Mouse (Mus musculus) stomach, postnatal 0 days (tissue): ENCODE data around the gene Hnrnph1. TPM values are rescaled to one million over a fixed set of nuclear protein-coding genes. Genes with fewer than 3 reads are reported as not detected.

Experiments
- ATAC-seq: fragments of 200-750 bp; cut with Nextera tagmentation; 2 replicates; pipeline ENCODE4 v1.8.0; 2017; ENCODE audit not compliant: low FRiP score, low TSS enrichment
- DNase-seq: peaks from one replicate; pipeline ENCODE4 v3.0.0-alpha.2; 2016; ENCODE audit warnings: low spot score
- H3K27ac ChIP-seq: fragments of 300-500 bp; sonication (generic); replicated peaks from 2 replicates; pipeline ENCODE4 v1.5.1; 2014; ENCODE audit warnings: mild to moderate bottlenecking, control low read depth
- H3K27me3 ChIP-seq: fragments of 300-500 bp; sonication (generic); 2 replicates; pipeline ENCODE4 v1.6.1; 2014; ENCODE audit warnings: low read length; ENCODE audit not compliant: control insufficient read depth, insufficient read depth
- H3K36me3 ChIP-seq: fragments of 300-500 bp; sonication (generic); 2 replicates; pipeline ENCODE4 v1.6.1; 2014; ENCODE audit warnings: low read length, mixed read lengths; ENCODE audit not compliant: control insufficient read depth, insufficient read depth
- H3K4me1 ChIP-seq: fragments of 300-500 bp; sonication (generic); replicated peaks from 2 replicates; pipeline ENCODE4 v1.6.1; 2014; ENCODE audit warnings: antibody characterized with exemption; ENCODE audit not compliant: control insufficient read depth, insufficient read depth
- H3K4me2 ChIP-seq: fragments of 300-500 bp; sonication (generic); replicated peaks from 2 replicates; pipeline ENCODE4 v1.6.1; 2014; ENCODE audit warnings: low read depth, mild to moderate bottlenecking, control low read depth, moderate library complexity
- H3K4me3 ChIP-seq: fragments of 300-500 bp; sonication (generic); 2 replicates; pipeline ENCODE4 v1.5.1; 2014; ENCODE audit warnings: low read depth, low read length, control low read depth
- H3K9ac ChIP-seq: fragments of 300-500 bp; sonication (generic); 2 replicates; pipeline ENCODE4 v1.6.1; 2014; ENCODE audit warnings: mild to moderate bottlenecking, low read length, control low read depth, mixed read lengths
- H3K9me3 ChIP-seq: fragments of 300-500 bp; sonication (generic); 2 replicates; pipeline ENCODE4 v1.6.1; 2016; ENCODE audit warnings: low read length; ENCODE audit not compliant: control insufficient read depth
- CTCF ChIP-seq: IDR thresholded peaks from 2 replicates; pipeline ENCODE4 v1.5.1; 2016; ENCODE audit warnings: antibody characterized with exemption, low read depth, mild to moderate bottlenecking, moderate library complexity
- EP300 ChIP-seq: optimal IDR thresholded peaks from 2 replicates; pipeline ENCODE3; 2016; ENCODE audit warnings: antibody characterized with exemption
- WGBS: fragments of 180-500 bp; shearing (Covaris S2); extraction: QIAGEN DNeasy Blood & Tissue Kit; methylation state at CpG from one replicate; pipeline ENCODE4 v1.1.7; 2014; 5-methylcytosine and 5-hydroxymethylcytosine counted together
- polyA plus RNA-seq: library from polyadenylated mRNA; unstranded; fragments of >200 nt; fragmentation: Nextera tagmentation; extraction: Ambion mirVana; gene quantifications from 2 replicates; pipeline ENCODE4 v1.2.1, GENCODE M21; 2015

The Hnrnph1 gene
- polyA plus RNA-seq, 1 experiment from 2014 or later, result 115 TPM

- Histone ChIP-seq H3K27me3 (no peaks in the 10 kb centered on the region), H3K4me3 (no peak overlapping the region), H3K4me1 (no peaks in the 10 kb centered on the region), H3K9ac (no peak overlapping the region), H3K4me2 (no peak overlapping the region), H3K9me3 (no peaks in the 10 kb centered on the region), H3K27ac (no peak overlapping the region), H3K36me3 (no peaks in the 10 kb centered on the region)
- ATAC-seq (no peak), DNase-seq (no peak)
- 54% methylated on average over 4 of the region's 4 CpGs for WGBS
- TF ChIP-seq EP300, result no peak
- TF ChIP-seq CTCF, result no peak
Measured at GRCm38 (mm10) chr11:50345486-50345885, 31.3 kb upstream of the Hnrnph1 start.

- Histone ChIP-seq H3K27me3 (no peaks in the 10 kb centered on the region), H3K9me3 (no peaks in the 10 kb centered on the region), H3K4me3 (no peak overlapping the region), H3K4me2 (no peak overlapping the region), H3K27ac (no peak overlapping the region), H3K4me1 (no peaks in the 10 kb centered on the region), H3K9ac (no peak overlapping the region), H3K36me3 (no peaks in the 10 kb centered on the region)
- ATAC-seq, result no peak
- TF ChIP-seq CTCF (no peak), EP300 (no peak)
- 85% methylated on average over 9 of the region's 9 CpGs for WGBS
- no peak for DNase-seq
Measured at GRCm38 (mm10) chr11:50346256-50347032, 30.3 kb upstream of the Hnrnph1 start.

GRCm38 (mm10) chr11:50352177-50352576 is 24.6 kb upstream of the Hnrnph1 start:
- no peak overlapping the region for H3K4me3 ChIP-seq
- no peak for DNase-seq
- no peak for TF ChIP-seq EP300
- TF ChIP-seq CTCF, result no peak
- WGBS, result 78% methylated on average over 2 of the region's 2 CpGs
- no peaks in the 10 kb centered on the region for H3K4me1 ChIP-seq
- H3K9me3 ChIP-seq, result no peaks in the 10 kb centered on the region
- H3K9ac ChIP-seq, result no peak overlapping the region
- H3K4me2 ChIP-seq, result no peak overlapping the region
- no peak for ATAC-seq
- H3K36me3 ChIP-seq, result no peaks in the 10 kb centered on the region
- H3K27ac ChIP-seq, result no peak overlapping the region
- no peaks in the 10 kb centered on the region for H3K27me3 ChIP-seq

GRCm38 (mm10) chr11:50354162-50354561 is 22.6 kb upstream of the Hnrnph1 start, which contains the start of gene Cby3:
TSS of gene Cby3 (plus strand) at chr11:50354462.
- no peaks in the 10 kb centered on the region for H3K9me3 ChIP-seq
- no peak for ATAC-seq
- H3K27me3 ChIP-seq, result no peaks in the 10 kb centered on the region
- no peak within 1 kb of the TSS for H3K4me3 ChIP-seq
- H3K27ac ChIP-seq, result no peak within 1 kb of the TSS
- no peaks in the 10 kb centered on the region; the same call in 1 of the 2 replicates for H3K4me1 ChIP-seq
- DNase-seq, result no peak
- no peak within 1 kb of the TSS for H3K4me2 ChIP-seq
- no peak within 1 kb of the TSS for H3K9ac ChIP-seq
- H3K36me3 ChIP-seq, result no peaks in the 10 kb centered on the region
- TF ChIP-seq CTCF (peak; percentile 17; the same call in 1 of the 2 replicates), EP300 (no peak)

- TF ChIP-seq CTCF, result no peak
- TF ChIP-seq EP300, result no peak
- H3K36me3 ChIP-seq, result no peaks in the 10 kb centered on the region
- H3K4me1 ChIP-seq, result no peaks in the 10 kb centered on the region; the same call in 1 of the 2 replicates
- ATAC-seq (no peak), DNase-seq (no peak)
- WGBS, result 64% methylated on average over 3 of the region's 3 CpGs
- no peak overlapping the region for H3K9ac ChIP-seq
- H3K27me3 ChIP-seq, result no peaks in the 10 kb centered on the region
- H3K4me2 ChIP-seq, result no peak overlapping the region
- H3K4me3 ChIP-seq, result no peak overlapping the region
- H3K27ac ChIP-seq, result no peak overlapping the region
- no peaks in the 10 kb centered on the region for H3K9me3 ChIP-seq
Measured at GRCm38 (mm10) chr11:50354851-50355250, 21.9 kb upstream of the Hnrnph1 start.

- H3K27me3 ChIP-seq, result no peaks in the 10 kb centered on the region
- TF ChIP-seq CTCF, result no peak
- no peak for TF ChIP-seq EP300
- WGBS, result 48% methylated on average over 1 of the region's 1 CpGs
- H3K4me2 ChIP-seq, result no peak overlapping the region
- DNase-seq (no peak), ATAC-seq (no peak)
- H3K4me1 ChIP-seq, result no peaks in the 10 kb centered on the region; the same call in 1 of the 2 replicates
- H3K27ac ChIP-seq, result no peak overlapping the region
- H3K9me3 ChIP-seq, result no peaks in the 10 kb centered on the region
- H3K36me3 ChIP-seq, result no peaks in the 10 kb centered on the region
- no peak overlapping the region for H3K9ac ChIP-seq
- no peak overlapping the region for H3K4me3 ChIP-seq
Measured at GRCm38 (mm10) chr11:50355395-50355794, 21.4 kb upstream of the Hnrnph1 start.
